Mouse (Mus musculus) left cerebral cortex, postnatal 10 days (tissue): ENCODE data around the gene Gm21797. TPM values are rescaled to one million over a fixed set of nuclear protein-coding genes. Genes with fewer than 3 reads are reported as not detected.
"Not testable (repeated sequence)": the region's sequence is repeated elsewhere in the genome, so short reads cannot be mapped to it uniquely, and the experiment has no call there.

Experiments
- DNase-seq, 2 experiments: peaks; one replicate each; pipeline ENCODE4 v3.0.0; 2021 to 2022; ENCODE audit warnings: low spot score in 2 of 2, mixed read lengths in 1 of 2; ENCODE audit errors: extremely low spot score in 1 of 2
- intact Hi-C: fragments of 180-260 bp; cut with DNase I; formaldehyde crosslinking; loops from one replicate; pipeline ENCODE4 v1.15.1; 2025
- total RNA-seq, 2 experiments: library from RNA; stranded (reverse); gene quantifications; 2 replicates each; pipeline ENCODE4 v1.2.3; 2021

The Gm21797 gene
- not detected for total RNA-seq

- intact Hi-C loops, DNase-seq: not testable (repeated sequence)
These were observed at the start of gene Gm21797 for GRCm38 (mm10) chrY:40775665-40776064. Gene Gm21797, minus strand, starts transcription at chrY:40775765.

- intact Hi-C loops, DNase-seq: not testable (repeated sequence)
These were observed 29.0 kb upstream of the Gm21797 start, which contains the start of gene Gm20795 for GRCm38 (mm10) chrY:40804614-40805013. Gene Gm20795, plus strand, starts transcription at chrY:40804914.

Other genes starting within 250 kb of the Gm21797 start
- not detected for gene Gm21852, start 123.8 kb downstream of the Gm21797 start, total RNA-seq
- not detected for gene Gm20795, start 29.1 kb upstream of the Gm21797 start, total RNA-seq